In the genomic region with DNA sequence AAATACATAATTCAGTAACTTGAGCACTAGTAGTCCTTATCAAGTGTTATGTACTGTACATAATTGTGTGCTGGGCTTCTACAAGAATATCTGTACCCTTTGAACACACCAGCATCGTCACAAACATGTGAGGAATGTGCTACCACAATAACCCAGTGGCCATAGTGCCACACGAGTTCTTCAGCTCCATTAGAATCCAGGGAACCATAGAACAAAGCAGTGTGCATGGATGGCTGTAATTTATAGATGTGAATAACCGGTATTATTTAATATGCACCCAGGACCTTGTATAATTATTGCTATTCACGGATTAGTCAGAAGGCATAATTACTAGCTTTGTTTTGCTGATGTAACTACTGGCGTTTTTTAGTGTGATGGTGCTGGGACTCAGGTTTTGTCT, we compare ENCODE assay signal across 16 mouse cellular contexts. TPM values are rescaled to one million over a fixed set of nuclear protein-coding genes. Genes with fewer than 3 reads are reported as not detected.
"Had no signal": no experiment of that assay in that cellular context is flagged by ENCODE, and none has a peak within 500 bp of the region (broad histone marks: within the 10 kb centered on the region; RNA-seq: fewer than 3 reads in every experiment).

No protein-coding gene starts in this region.

- H3K36me3 ChIP-seq: kidney, embryonic 15.5 days; limb, embryonic 12.5 days; liver, embryonic 13.5 days; lung, embryonic 15.5 days; midbrain, embryonic 12.5 days had no signal

- H3K9me3 ChIP-seq: kidney, embryonic 15.5 days; limb, embryonic 12.5 days; liver, embryonic 13.5 days; lung, embryonic 15.5 days; midbrain, embryonic 12.5 days had no signal

- H3K9ac ChIP-seq: kidney, embryonic 15.5 days; limb, embryonic 12.5 days; liver, embryonic 13.5 days; liver, postnatal 0 days; lung, embryonic 15.5 days; midbrain, embryonic 12.5 days had no signal

- DNase-seq: kidney, adult 2 months; kidney, postnatal 14 days; liver; liver, embryonic 13.5 days; liver, postnatal 0 days; lung, postnatal 14 days; right cerebral cortex, postnatal 14 days; thymus, postnatal 4 days had no signal

- H3K4me3 ChIP-seq: kidney, embryonic 15.5 days; limb, embryonic 12.5 days; liver, embryonic 13.5 days; lung, embryonic 15.5 days; megakaryocyte, embryonic 14.5 days; midbrain, embryonic 12.5 days had no signal

- H3K4me2 ChIP-seq: kidney, embryonic 15.5 days; limb, embryonic 12.5 days; liver, embryonic 13.5 days; lung, embryonic 15.5 days; midbrain, embryonic 12.5 days had no signal

- H3K27me3 ChIP-seq: kidney, embryonic 15.5 days; limb, embryonic 12.5 days; liver, embryonic 13.5 days; lung, embryonic 15.5 days; megakaryocyte, embryonic 14.5 days; midbrain, embryonic 12.5 days had no signal

- ATAC-seq: liver, postnatal 0 days had no signal

- H3K27ac ChIP-seq: kidney, embryonic 15.5 days; limb, embryonic 12.5 days; liver, embryonic 13.5 days; lung, embryonic 15.5 days; macrophage; midbrain, embryonic 12.5 days had no signal

- H3K4me1 ChIP-seq: kidney, embryonic 15.5 days; limb, embryonic 12.5 days; liver, embryonic 13.5 days; lung, embryonic 15.5 days; megakaryocyte, embryonic 14.5 days; midbrain, embryonic 12.5 days had no signal

RNA-seq across cellular contexts. Expression of gene Nwd2, which starts 48.3 kb away (rescaled TPM):
- polyA plus RNA-seq: kidney, adult 2 months; macrophage; small intestine, adult 2 months; thymus, postnatal 0 days had no signal
